Mouse (Mus musculus) hindbrain, embryonic 12.5 days (tissue): ENCODE measurements at regions not wholly inside any gene's neighbourhood (a gene's known extent, or its start where the extent isn't known, plus 50 kb on each side); places are given as distances from the start of the nearest gene placed in this dataset.
"Not testable (repeated sequence)": the region's sequence is repeated elsewhere in the genome, so short reads cannot be mapped to it uniquely, and the experiment has no call there.

ENCODE experiments used
- ATAC-seq: fragments of 200-750 bp; cut with Nextera tagmentation; 2 replicates; pipeline ENCODE4 v1.8.0; 2017; ENCODE audit warnings: moderate TSS enrichment; ENCODE audit not compliant: low FRiP score
- H3K27ac ChIP-seq: fragments of 300-500 bp; sonication (generic); 2 replicates; pipeline ENCODE4 v1.5.1; 2016; ENCODE audit warnings: mild to moderate bottlenecking
- H3K27me3 ChIP-seq: fragments of 300-500 bp; sonication (generic); 2 replicates; pipeline ENCODE4 v1.6.1; 2016; ENCODE audit warnings: mild to moderate bottlenecking
- H3K36me3 ChIP-seq: fragments of 300-500 bp; sonication (generic); 2 replicates; pipeline ENCODE4 v1.6.1; 2016; ENCODE audit warnings: mild to moderate bottlenecking
- H3K4me1 ChIP-seq: fragments of 300-500 bp; sonication (generic); 2 replicates; pipeline ENCODE4 v1.6.1; 2016
- H3K4me2 ChIP-seq: fragments of 300-500 bp; sonication (generic); replicated peaks from 2 replicates; pipeline ENCODE4 v1.6.1; 2016; ENCODE audit warnings: mild to moderate bottlenecking
- H3K4me3 ChIP-seq: fragments of 300-500 bp; sonication (generic); 2 replicates; pipeline ENCODE4 v1.5.1; 2016; ENCODE audit warnings: mild to moderate bottlenecking
- H3K9ac ChIP-seq: fragments of 300-500 bp; sonication (generic); 2 replicates; pipeline ENCODE4 v1.6.1; 2016; ENCODE audit warnings: mild to moderate bottlenecking, moderate library complexity
- H3K9me3 ChIP-seq: fragments of 300-500 bp; sonication (generic); replicated peaks from 2 replicates; pipeline ENCODE4 v1.6.1; 2016; ENCODE audit warnings: mild to moderate bottlenecking
- WGBS: fragments of 180-500 bp; shearing (Covaris S2); methylation state at CpG from one replicate; pipeline ENCODE4 v1.1.7; 2016; 5-methylcytosine and 5-hydroxymethylcytosine counted together

DNA sequence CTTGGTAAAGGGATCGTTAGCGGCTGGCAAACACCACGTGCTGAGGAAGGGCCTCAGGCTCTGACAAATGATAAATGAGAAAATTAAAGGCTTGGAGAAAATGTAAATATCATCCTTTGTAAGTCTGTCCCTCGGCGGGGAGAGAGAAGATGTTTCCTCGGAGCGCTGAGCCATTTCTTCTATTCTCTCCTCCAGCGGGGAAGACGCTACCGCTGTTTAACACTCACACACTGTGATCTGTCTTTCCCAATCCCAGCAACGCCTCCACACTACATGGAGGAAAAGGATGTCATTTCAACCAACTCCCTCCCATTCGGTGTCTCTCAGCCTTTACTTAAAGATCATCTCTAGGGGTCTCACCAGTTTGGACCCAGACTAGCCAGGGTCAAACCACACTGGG lies 239.0 kb downstream of the Prex1 start:
- no peak overlapping the region for H3K4me3 ChIP-seq
- peaks cover 32% of the 10 kb centered on the region for H3K4me1 ChIP-seq
- no peak for ATAC-seq
- no peaks in the 10 kb centered on the region for H3K36me3 ChIP-seq
- H3K9ac ChIP-seq, result no peak overlapping the region
- WGBS, result 37% methylated on average over 12 of the region's 12 CpGs
- no peaks in the 10 kb centered on the region; the same call in 1 of the 2 replicates for H3K27me3 ChIP-seq
- peak overlapping the region; percentile 64 for H3K27ac ChIP-seq
- no peaks in the 10 kb centered on the region for H3K9me3 ChIP-seq
- no peak overlapping the region for H3K4me2 ChIP-seq

DNA sequence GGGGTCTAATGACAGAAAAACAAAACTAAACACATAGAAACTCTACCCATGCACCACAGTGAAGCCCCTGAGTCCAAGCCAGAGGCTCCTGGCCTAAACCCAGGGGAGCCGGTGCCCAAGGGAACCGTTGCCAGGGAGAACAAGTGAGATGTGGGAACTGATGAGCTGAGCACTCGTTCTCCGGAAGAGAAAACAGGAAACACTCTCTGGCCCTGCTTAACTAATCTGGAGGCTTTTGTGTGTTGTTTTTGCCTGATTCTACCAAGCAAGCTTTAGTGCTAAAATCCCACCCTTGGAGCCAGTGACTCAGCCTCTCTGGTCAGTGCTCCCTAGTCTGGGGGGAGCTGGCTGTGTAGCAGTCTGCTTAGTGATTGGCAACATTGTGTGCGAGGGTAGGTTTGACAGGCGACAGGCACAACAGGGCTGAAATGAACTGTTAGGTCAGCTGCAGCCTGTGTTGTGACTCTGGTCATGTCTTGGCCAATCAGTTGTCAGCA lies 242.3 kb downstream of the Prex1 start:
- no peak for ATAC-seq
- H3K4me3 ChIP-seq, result no peak overlapping the region
- no peaks in the 10 kb centered on the region for H3K36me3 ChIP-seq
- peaks cover 35% of the 10 kb centered on the region for H3K4me1 ChIP-seq
- no peaks in the 10 kb centered on the region for H3K27me3 ChIP-seq
- H3K9ac ChIP-seq, result no peak overlapping the region
- no peaks in the 10 kb centered on the region for H3K9me3 ChIP-seq
- WGBS, result 56% methylated on average over 6 of the region's 6 CpGs
- H3K27ac ChIP-seq, result 0 out of 2 replicates have a peak overlapping the region, but pooled peaks have one; percentile 8
- H3K4me2 ChIP-seq, result no peak overlapping the region

DNA sequence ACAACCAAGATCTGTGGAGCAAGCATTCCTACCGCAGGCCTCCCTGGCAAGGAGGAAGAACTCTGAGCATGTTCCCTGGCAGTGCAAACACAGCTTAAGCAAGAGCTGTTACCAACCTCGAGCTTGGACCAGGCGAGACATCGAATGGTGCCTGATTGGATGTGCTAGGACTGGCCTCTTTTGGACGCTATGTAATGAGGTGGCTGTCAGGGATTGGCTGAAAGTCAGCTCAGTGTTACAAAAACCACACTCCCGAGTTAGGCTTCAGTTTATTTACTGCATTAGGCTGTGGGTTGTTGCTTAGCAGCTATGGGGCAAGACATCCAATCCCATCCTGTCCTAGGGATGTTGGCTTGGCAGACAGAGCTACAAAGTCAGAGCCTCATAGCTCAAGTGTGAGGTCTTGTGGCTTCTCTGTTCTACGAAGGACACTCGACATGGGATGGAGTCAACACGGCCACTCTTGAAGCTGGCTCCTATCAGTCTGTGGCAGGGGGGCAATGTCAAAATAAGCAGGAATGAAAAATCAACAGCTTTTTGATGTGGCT lies 244.5 kb downstream of the Prex1 start:
- no peaks in the 10 kb centered on the region for H3K9me3 ChIP-seq
- H3K4me1 ChIP-seq, result peaks cover 23% of the 10 kb centered on the region
- H3K27me3 ChIP-seq, result no peaks in the 10 kb centered on the region
- H3K36me3 ChIP-seq, result no peaks in the 10 kb centered on the region
- H3K4me3 ChIP-seq, result no peak overlapping the region
- ATAC-seq, result no peak
- WGBS, result 91% methylated on average over 9 of the region's 9 CpGs
- H3K9ac ChIP-seq, result no peak overlapping the region
- no peak overlapping the region for H3K27ac ChIP-seq
- no peak overlapping the region for H3K4me2 ChIP-seq

DNA sequence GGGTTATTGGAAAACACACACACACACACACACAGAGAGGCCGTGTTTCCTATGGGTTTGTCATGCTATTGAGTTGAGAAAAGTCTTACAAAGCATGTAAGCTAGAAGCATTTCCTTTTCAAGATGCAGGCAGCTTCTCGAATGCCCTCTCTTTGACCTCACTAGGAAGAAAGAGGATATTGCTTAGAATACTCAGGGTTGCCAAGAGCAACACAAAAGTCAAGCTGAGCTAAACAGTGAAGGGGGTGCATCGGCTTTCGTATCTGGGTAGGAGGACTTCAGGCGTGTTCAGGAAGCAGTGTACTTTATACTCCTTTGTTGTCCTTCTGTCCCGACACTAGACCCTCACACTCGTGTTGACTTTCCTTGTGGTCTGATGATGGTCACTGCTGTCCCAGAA lies 246.5 kb downstream of the Prex1 start:
- H3K4me1 ChIP-seq, result peaks cover 18% of the 10 kb centered on the region
- H3K9me3 ChIP-seq, result no peaks in the 10 kb centered on the region
- 51% methylated on average over 7 of the region's 7 CpGs for WGBS
- no peaks in the 10 kb centered on the region for H3K27me3 ChIP-seq
- H3K4me2 ChIP-seq, result no peak overlapping the region
- ATAC-seq, result no peak
- no peak overlapping the region for H3K4me3 ChIP-seq
- no peak overlapping the region for H3K9ac ChIP-seq
- no peak overlapping the region for H3K27ac ChIP-seq
- no peaks in the 10 kb centered on the region for H3K36me3 ChIP-seq

DNA sequence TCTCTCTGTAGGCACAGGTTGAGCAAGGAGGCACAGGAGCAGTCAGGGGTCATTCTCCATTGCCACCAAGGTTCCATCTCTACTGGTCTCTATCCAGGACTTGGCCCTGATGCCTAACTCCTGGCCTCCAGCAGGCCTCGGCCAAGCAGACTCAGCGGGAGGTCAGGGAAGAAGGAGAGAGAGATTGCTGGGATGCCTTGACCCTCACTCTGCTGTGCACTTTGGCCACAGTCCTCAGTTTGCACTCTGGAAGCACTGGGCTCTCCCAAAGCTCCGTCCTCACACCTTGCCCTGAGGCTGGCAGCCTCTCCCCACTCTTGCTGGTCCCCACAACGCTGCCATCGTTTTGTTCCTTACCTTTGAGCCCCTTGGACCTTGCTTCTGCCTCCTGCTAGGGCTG lies 248.1 kb downstream of the Prex1 start:
- 69% methylated on average over 5 of the region's 5 CpGs for WGBS
- no peak for ATAC-seq

DNA sequence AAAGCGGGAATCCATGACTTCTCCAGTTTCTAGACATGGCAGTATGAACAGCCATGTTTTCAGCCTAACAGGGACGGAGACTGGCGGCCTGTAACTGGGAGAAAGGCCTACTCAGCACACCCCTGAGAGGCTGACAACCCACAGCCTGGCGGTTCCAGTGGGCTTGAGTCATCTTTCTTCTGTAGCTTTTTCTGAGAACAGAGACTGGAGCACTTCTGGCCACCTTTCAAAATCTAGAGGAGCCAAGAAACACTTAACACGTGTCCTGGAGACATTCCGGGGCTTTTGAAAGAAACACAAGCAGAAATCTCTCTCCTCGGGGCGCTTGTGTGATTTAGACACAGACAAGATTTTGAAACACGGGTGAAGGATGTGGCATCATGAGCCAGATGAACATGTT lies 250.1 kb downstream of the Prex1 start:
- WGBS, result 90% methylated on average over 9 of the region's 9 CpGs
- no peaks in the 10 kb centered on the region for H3K36me3 ChIP-seq
- H3K4me3 ChIP-seq, result no peak overlapping the region
- H3K4me2 ChIP-seq, result no peak overlapping the region
- H3K9me3 ChIP-seq, result no peaks in the 10 kb centered on the region
- H3K9ac ChIP-seq, result no peak overlapping the region
- ATAC-seq, result no peak
- H3K4me1 ChIP-seq, result peaks cover 22% of the 10 kb centered on the region
- no peak overlapping the region for H3K27ac ChIP-seq
- H3K27me3 ChIP-seq, result no peaks in the 10 kb centered on the region

More for the DNA sequence above, 248.1 kb downstream of the Prex1 start:
- Histone ChIP-seq H3K9ac (no peak overlapping the region), H3K4me1 (0 out of 2 replicates have a peak, but pooled peaks cover 11% of the 10 kb centered on the region), H3K4me3 (no peak overlapping the region), H3K36me3 (no peaks in the 10 kb centered on the region), H3K9me3 (no peaks in the 10 kb centered on the region), H3K4me2 (no peak overlapping the region), H3K27me3 (no peaks in the 10 kb centered on the region), H3K27ac (no peak overlapping the region)

DNA sequence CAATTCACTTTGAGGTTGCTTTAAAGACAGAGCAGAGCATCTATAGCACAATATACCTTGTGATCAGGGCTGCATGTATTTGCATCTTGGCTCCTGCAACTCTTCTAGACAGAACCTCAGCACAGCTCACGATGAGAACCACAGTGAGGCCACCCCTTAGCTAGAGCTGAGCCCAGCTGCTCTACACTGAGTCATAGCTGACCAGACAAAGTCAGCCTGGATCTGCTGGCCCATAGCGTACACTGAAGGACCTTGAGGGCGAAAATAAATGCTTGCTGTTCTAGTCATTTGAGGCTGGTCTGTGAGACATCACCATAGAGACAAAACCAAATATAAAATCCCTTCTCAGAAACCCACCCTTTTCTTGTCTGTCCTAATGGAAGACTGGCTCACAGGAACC lies 251.7 kb downstream of the Prex1 start:
- peaks cover 15% of the 10 kb centered on the region for H3K4me1 ChIP-seq
- H3K4me3 ChIP-seq, result no peak overlapping the region
- H3K9me3 ChIP-seq, result no peaks in the 10 kb centered on the region
- no peak overlapping the region for H3K9ac ChIP-seq
- H3K27ac ChIP-seq, result no peak overlapping the region
- no peak for ATAC-seq
- H3K27me3 ChIP-seq, result no peaks in the 10 kb centered on the region
- no peaks in the 10 kb centered on the region for H3K36me3 ChIP-seq
- H3K4me2 ChIP-seq, result no peak overlapping the region
- 93% methylated on average over 3 of the region's 3 CpGs for WGBS

DNA sequence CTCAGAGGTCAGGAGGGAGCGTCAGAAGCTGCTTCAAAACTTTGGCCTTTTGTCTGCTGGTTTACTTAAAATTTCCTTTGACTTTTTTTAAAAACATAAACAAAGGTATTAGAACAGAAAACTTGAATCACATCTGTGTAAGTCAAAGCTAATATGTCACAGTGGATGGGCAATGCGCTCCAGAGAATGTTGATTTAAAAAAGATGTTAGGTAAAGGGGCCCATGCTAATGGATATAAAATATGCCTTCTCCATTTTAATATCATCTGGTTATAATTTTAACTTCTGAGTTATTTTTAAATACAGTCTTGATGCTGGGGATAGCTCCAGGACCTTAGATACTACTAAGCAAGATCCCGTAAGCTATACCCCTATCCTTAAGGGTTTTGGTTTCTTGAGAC lies 252.5 kb downstream of the Prex1 start:
- no peak overlapping the region for H3K27ac ChIP-seq
- H3K9ac ChIP-seq, result no peak overlapping the region
- H3K9me3 ChIP-seq, result no peaks in the 10 kb centered on the region
- peaks cover 13% of the 10 kb centered on the region for H3K4me1 ChIP-seq
- H3K27me3 ChIP-seq, result no peaks in the 10 kb centered on the region
- 84% methylated on average over 3 of the region's 3 CpGs for WGBS
- H3K4me3 ChIP-seq, result no peak overlapping the region
- H3K4me2 ChIP-seq, result no peak overlapping the region
- ATAC-seq, result no peak
- no peaks in the 10 kb centered on the region for H3K36me3 ChIP-seq

DNA sequence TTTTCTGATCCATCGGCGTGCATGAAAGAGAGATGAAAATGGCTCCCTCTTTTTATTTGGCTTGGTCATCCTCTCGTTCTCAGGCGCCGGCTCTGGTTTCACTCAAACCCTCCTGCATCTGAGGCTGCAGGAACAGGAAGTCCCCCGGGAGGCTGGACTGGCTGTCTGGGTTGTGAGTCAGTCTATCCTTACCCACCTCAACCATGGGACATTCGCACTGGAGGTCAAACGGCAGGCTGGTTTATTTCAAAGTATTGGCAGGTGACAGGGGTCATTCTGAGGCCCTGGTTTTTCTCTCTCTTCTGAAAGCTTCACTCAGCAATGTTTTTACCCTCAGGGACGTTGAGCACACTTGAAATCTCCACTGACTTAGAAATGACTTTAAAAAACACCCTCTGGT lies 253.7 kb downstream of the Prex1 start:
- Histone ChIP-seq H3K27me3 (no peaks in the 10 kb centered on the region), H3K9ac (no peak overlapping the region), H3K9me3 (no peaks in the 10 kb centered on the region), H3K27ac (peak overlapping the region; percentile 48), H3K4me1 (peaks cover 13% of the 10 kb centered on the region), H3K4me2 (no peak overlapping the region), H3K4me3 (no peak overlapping the region), H3K36me3 (no peaks in the 10 kb centered on the region)
- WGBS, result 63% methylated on average over 9 of the region's 9 CpGs
- ATAC-seq, result no peak

DNA sequence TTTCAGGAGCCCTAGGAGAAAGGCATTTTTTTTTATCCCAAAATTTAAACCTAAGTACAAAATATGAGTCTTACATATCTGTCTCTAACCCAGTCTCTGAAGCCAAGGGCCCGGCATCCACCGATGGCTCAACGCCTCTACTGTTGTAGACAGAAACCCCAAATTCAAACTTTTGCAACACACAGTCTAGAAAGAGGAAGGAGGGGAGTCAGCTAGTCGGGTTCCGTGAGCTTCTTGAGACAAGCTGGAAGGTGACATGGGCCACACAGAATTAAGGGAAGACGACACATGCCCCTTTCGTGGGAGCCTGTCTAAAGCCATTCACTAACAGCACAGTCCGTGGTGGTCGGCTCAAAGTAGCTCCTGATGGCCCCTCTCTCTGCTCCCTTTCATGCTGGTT lies 254.7 kb downstream of the Prex1 start:
- no peak overlapping the region for H3K4me3 ChIP-seq
- WGBS, result 86% methylated on average over 9 of the region's 9 CpGs
- ATAC-seq, result no peak
- H3K36me3 ChIP-seq, result no peaks in the 10 kb centered on the region
- H3K4me1 ChIP-seq, result peaks cover 17% of the 10 kb centered on the region
- H3K9me3 ChIP-seq, result no peaks in the 10 kb centered on the region
- H3K4me2 ChIP-seq, result no peak overlapping the region
- H3K27ac ChIP-seq, result peak overlapping the region; percentile 48
- no peak overlapping the region for H3K9ac ChIP-seq
- H3K27me3 ChIP-seq, result no peaks in the 10 kb centered on the region

DNA sequence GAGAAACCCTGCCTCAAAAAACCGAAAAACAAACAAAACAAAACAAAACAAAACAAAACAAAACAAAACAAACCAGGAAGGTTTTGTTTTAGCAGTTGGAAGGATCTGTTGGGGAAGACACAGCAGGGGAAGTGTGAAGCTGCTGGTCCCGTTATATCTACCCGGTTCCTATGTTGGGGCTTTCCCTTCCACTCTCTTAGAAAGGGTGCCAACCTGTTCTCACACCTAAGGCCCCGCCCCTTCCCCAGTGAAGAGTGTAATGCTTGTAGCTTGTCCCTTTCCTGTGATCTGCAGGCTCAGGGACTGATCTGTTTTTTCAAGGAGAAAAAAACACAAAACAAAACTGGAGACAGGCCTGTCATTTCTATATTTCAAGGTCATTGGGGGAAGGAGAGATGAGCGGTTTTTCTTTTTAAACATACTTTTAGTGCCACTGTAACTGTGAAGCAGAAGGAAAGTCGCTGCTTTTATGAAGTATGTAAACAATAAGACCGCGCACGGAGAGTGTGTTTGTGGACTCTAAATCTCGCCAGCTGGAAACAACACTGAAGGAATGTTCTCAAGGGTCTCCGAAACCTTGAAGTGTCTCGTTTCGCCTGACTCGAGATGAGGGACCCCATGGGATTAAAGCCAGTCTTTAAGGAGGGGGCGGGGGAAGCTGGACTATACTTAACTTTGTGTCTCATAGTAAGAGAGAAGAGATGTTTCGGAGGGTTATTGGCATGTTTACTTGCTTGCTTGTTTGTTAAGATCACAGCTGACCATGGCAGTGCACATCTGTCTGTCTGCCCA lies 256.1 kb downstream of the Prex1 start:
- Histone ChIP-seq H3K4me1 (peaks cover 17% of the 10 kb centered on the region), H3K4me3 (no peak overlapping the region), H3K27me3 (no peaks in the 10 kb centered on the region), H3K9me3 (no peaks in the 10 kb centered on the region), H3K4me2 (no peak overlapping the region), H3K27ac (no peak overlapping the region), H3K36me3 (no peaks in the 10 kb centered on the region), H3K9ac (no peak overlapping the region)
- 67% methylated on average over 16 of the region's 16 CpGs for WGBS
- ATAC-seq, result no peak

DNA sequence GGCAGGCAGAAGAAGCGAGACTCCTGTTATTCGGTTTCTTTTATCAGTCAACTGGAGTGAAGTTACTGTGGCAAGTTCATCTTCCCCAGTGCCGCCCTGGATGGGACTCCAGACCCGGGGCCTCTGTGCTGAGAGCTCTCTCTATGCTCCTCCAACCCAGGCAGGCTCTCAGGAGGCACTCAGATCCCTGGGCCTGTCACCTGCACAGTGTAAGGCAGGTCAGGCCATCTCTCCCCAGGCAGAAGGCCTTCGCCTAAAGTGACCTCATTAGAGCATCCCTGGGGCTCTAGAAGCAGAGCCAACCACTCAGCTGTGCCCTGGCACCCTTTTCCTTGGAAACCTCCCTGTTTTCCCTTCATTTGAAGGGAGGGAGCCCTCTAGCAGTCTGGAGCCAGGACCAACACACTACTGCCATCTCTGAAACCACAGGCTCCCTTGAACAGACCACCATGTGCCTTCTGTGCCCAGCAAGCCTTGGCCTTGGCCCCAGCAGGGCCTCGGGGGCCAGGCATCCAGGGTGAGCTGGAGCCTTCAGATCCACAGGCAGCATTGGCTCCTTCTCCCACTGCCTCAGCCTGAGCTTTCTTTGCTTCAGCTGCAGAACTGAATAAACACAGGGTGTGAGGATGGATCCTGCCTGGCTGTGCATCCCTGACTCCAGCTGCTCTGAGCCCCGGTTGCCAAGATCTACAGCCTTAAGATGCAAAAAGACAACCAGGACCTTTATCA lies 259.3 kb downstream of the Prex1 start:
- H3K9ac ChIP-seq, H3K4me2 ChIP-seq, H3K9me3 ChIP-seq, ATAC-seq, H3K27me3 ChIP-seq, H3K27ac ChIP-seq, H3K4me3 ChIP-seq, H3K36me3 ChIP-seq: not testable (repeated sequence)
- 55% methylated on average over 2 of the region's 7 CpGs for WGBS
- H3K4me1 ChIP-seq, result peaks cover 22% of the 10 kb centered on the region
